Mouse (Mus musculus) neural tube, embryonic 15.5 days (tissue): ENCODE measurements around the gene Mafk. TPM values are rescaled to one million over a fixed set of nuclear protein-coding genes. Genes with fewer than 3 reads are reported as not detected.
A peak's percentile ranks its signal among the peaks of the same experiment; 100 is the strongest.
"Not testable (repeated sequence)": the region's sequence is repeated elsewhere in the genome, so short reads cannot be mapped to it uniquely, and the experiment has no call there.

Experiments used
- ATAC-seq: fragments of 200-750 bp; cut with Nextera tagmentation; 2 replicates; pipeline ENCODE4 v1.8.0; 2017; ENCODE audit warnings: mild to moderate bottlenecking, moderate TSS enrichment, moderate library complexity; ENCODE audit not compliant: low FRiP score
- H3K27ac ChIP-seq: fragments of 300-500 bp; sonication (generic); replicated peaks from 2 replicates; pipeline ENCODE4 v1.5.1; 2015; ENCODE audit warnings: mild to moderate bottlenecking, inconsistent platforms
- H3K27me3 ChIP-seq: fragments of 300-500 bp; sonication (generic); replicated peaks from 2 replicates; pipeline ENCODE4 v1.6.1; 2015; ENCODE audit warnings: inconsistent platforms
- H3K36me3 ChIP-seq: fragments of 300-500 bp; sonication (generic); 2 replicates; pipeline ENCODE4 v1.6.1; 2015; ENCODE audit warnings: inconsistent platforms
- H3K4me1 ChIP-seq: fragments of 300-500 bp; sonication (generic); 2 replicates; pipeline ENCODE4 v1.6.1; 2015; ENCODE audit warnings: inconsistent platforms
- H3K4me2 ChIP-seq: fragments of 300-500 bp; sonication (generic); 2 replicates; pipeline ENCODE4 v1.6.1; 2015; ENCODE audit warnings: inconsistent platforms, mild to moderate bottlenecking, moderate library complexity
- H3K4me3 ChIP-seq: fragments of 300-500 bp; sonication (generic); replicated peaks from 2 replicates; pipeline ENCODE4 v1.5.1; 2015; ENCODE audit warnings: mild to moderate bottlenecking, inconsistent platforms
- H3K9ac ChIP-seq: fragments of 300-500 bp; sonication (generic); replicated peaks from 2 replicates; pipeline ENCODE4 v1.6.1; 2015; ENCODE audit warnings: mild to moderate bottlenecking, inconsistent platforms
- H3K9me3 ChIP-seq: fragments of 300-500 bp; sonication (generic); replicated peaks from 2 replicates; pipeline ENCODE4 v1.6.1; 2016; ENCODE audit warnings: inconsistent platforms
- WGBS: fragments of 180-500 bp; shearing (Covaris S2); methylation state at CpG from one replicate; pipeline ENCODE4 v1.1.7; 2015; ENCODE audit warnings: mixed read lengths; 5-methylcytosine and 5-hydroxymethylcytosine counted together
- polyA plus RNA-seq: library from polyadenylated mRNA; unstranded; fragments of >200 nt; fragmentation: Nextera tagmentation; extraction: Ambion mirVana; gene quantifications from 2 replicates; pipeline ENCODE4 v1.2.1, GENCODE M21; 2015

The Mafk gene
- polyA plus RNA-seq: 10.8 and 14.2 TPM in 2 replicates

DNA sequence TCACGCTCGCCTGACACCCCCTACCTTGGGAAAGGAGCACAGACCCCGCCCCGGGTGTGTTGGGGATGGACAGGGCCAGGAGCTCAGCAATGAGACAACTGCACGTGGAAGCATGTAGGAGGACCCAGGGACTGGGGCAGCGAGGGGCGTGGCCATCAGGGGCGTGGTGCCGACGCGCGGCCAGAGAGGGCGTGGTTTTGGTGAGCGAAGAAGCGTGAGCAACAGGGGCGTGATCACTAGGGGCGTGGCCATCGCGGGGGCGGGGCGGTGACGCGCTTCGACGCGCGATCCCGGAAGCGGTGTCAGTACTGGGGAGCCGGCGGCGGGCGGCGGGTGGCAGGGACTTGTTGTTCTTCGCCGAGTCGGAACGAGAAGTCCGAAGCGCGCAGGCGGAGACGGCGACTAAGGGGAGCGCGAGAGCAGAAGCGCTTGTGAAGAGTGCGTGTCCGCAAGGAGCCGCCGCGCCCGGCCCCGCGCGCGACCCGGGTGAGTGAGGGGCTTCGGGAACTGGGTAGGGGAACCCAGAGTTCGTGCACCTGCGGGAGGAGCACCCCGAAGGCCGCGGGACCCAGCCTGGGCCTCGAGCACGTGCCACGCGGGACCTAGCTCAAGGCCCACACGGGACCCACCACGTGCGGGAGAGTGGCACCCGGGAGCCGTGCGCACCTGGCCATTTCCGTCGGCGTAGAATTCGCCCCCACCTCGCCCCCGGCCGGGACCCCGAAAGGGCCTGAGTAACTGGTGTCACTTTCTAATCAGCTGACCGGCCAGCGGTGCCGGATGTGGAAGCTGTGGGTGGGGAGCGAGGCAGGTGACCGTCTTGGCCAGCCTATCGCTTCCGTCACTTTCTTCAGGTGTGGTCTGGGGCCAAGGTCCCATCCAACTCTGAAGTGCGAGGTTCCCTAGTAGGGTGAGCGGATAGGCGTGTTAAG, at the start of gene Mafk:
Mafk (plus strand) TSS at position 287 of the 932 bp plus-strand sequence.
- peak within 1 kb of the TSS; percentile 52 for H3K9ac ChIP-seq
- H3K36me3 ChIP-seq: no peaks in the 10 kb centered on the region
- peak; percentile 85 for ATAC-seq
- H3K9me3 ChIP-seq: no peaks in the 10 kb centered on the region
- H3K4me2 ChIP-seq: peak within 1 kb of the TSS; percentile 100
- H3K4me3 ChIP-seq: peak within 1 kb of the TSS; percentile 80
- peak within 1 kb of the TSS; percentile 64 for H3K27ac ChIP-seq
- peaks cover 39% of the 10 kb centered on the region for H3K4me1 ChIP-seq
- whole genome bisulfite sequencing: under 1% methylated on average over 92 of the region's 92 CpGs
- no peaks in the 10 kb centered on the region for H3K27me3 ChIP-seq

DNA sequence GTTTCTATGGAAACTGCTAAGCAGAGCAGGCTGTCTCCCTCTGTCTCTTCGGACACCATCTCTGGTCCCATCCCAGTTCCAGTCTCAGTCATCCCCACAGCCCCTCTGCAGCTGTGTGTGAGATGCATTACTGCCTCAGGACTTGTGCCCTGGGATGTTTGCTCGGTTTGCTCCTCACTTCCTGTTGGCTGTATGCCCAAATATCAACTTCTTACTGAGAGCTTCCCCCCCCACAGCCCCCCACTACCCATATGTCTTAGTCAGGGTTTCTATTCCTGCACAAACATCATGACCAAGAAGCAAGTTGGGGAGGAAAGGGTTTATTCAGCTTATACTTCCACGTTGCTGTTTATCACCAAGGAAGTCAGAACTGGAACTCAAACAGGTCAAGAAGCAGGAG, 48.7 kb upstream of the Mafk start:
- not testable (repeated sequence) for H3K4me2 ChIP-seq, H3K9ac ChIP-seq, H3K27me3 ChIP-seq, H3K9me3 ChIP-seq, ATAC-seq, H3K4me3 ChIP-seq, H3K4me1 ChIP-seq, H3K36me3 ChIP-seq, H3K27ac ChIP-seq
- 53% methylated on average over 3 of the region's 3 CpGs for WGBS

DNA sequence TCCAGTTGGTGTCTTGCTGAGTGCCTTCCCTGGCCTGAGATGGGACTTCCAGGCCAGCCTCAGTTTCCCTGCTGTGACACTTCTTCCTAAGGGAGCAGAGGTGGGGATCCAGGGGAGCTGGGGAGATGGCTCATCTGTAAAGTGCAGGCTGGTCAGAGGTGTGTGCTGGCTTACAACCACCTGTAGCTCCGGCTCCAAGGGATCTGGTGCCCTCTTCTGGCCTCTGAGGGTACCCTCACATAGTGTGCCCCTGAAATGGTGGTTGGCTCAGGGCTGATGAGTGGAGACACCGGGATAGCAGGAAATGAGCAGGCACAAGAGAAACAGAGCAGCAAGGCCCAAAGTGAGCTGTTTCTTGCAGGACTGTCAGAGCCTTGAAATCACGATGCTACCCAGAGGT, 45.5 kb upstream of the Mafk start:
- 0 out of 2 replicates have a peak, but pooled peaks cover 3% of the 10 kb centered on the region for H3K36me3 ChIP-seq
- no peak overlapping the region for H3K9ac ChIP-seq
- H3K4me1 ChIP-seq: no peaks in the 10 kb centered on the region
- no peak overlapping the region for H3K27ac ChIP-seq
- 0 out of 2 replicates have a peak, but pooled peaks cover 7% of the 10 kb centered on the region for H3K27me3 ChIP-seq
- no peaks in the 10 kb centered on the region for H3K9me3 ChIP-seq
- WGBS: 1% methylated on average over 3 of the region's 3 CpGs
- no peak for ATAC-seq
- no peak overlapping the region for H3K4me2 ChIP-seq
- no peak overlapping the region for H3K4me3 ChIP-seq

DNA sequence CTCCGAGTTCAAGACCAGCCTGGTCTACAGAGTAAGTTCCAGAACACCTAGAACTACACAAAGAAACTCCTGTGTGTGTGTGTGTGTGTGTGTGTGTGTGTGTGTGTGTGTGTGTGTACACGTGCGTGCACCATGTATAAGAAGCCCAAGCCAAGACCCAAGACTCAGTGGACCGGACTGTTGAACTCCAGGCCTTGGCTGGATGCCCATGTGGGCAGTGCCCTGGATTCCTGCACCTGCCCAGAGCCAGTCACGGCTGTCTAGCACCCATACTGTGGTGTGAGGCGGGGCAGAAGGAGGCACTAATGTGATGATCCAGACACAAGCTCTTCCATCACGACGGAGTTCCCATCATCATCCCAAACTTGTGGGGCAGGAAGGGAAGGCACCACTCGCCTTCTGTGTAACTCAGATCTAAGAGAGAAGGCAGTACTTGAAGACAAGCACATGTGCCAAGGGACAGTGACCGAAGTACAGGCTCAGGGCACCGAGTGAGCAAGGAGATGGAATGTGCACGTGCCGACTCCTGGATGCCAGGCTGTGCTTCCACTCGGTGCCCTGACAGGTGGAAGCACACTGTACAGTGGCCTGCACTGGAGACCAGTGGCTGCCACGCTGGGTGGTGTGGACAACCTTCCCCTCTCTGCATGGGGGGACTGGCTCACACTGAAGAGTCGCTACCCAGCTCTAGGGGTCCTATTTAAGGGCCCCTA, 41.7 kb upstream of the Mafk start:
- no peaks in the 10 kb centered on the region for H3K4me1 ChIP-seq
- no peak overlapping the region for H3K9ac ChIP-seq
- ATAC-seq: no peak
- H3K36me3 ChIP-seq: peaks cover 38% of the 10 kb centered on the region
- 85% methylated on average over 16 of the region's 16 CpGs for WGBS
- 0 out of 2 replicates have a peak, but pooled peaks cover 7% of the 10 kb centered on the region for H3K27me3 ChIP-seq
- H3K9me3 ChIP-seq: no peaks in the 10 kb centered on the region
- no peak overlapping the region for H3K4me3 ChIP-seq
- no peak overlapping the region for H3K27ac ChIP-seq
- H3K4me2 ChIP-seq: no peak overlapping the region

DNA sequence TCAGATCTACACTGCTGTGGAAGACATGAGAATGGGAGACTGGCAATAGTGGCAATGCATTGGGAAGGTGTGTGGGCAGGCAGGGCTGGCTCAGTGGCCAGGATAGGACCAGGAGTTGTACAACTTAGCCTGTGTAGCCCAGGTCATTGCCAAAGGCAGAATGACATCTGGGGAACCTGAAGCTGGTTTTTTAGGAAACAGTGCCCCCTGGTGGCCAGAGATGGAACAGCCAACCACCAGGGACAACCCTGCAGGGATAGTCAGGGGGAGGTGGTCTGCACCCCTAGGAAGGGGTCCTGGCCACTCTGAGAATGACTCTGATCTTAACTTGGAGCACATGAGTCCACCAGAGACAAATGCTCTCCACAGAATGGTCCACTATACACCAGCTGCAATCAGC, 40.8 kb upstream of the Mafk start:
- no peak overlapping the region for H3K9ac ChIP-seq
- H3K4me1 ChIP-seq: no peaks in the 10 kb centered on the region
- H3K27me3 ChIP-seq: 0 out of 2 replicates have a peak, but pooled peaks cover 7% of the 10 kb centered on the region
- peaks cover 46% of the 10 kb centered on the region for H3K36me3 ChIP-seq
- H3K9me3 ChIP-seq: no peaks in the 10 kb centered on the region
- peak; percentile 25; the same call in 1 of the 2 replicates for ATAC-seq
- H3K4me2 ChIP-seq: no peak overlapping the region
- H3K27ac ChIP-seq: no peak overlapping the region
- H3K4me3 ChIP-seq: no peak overlapping the region

DNA sequence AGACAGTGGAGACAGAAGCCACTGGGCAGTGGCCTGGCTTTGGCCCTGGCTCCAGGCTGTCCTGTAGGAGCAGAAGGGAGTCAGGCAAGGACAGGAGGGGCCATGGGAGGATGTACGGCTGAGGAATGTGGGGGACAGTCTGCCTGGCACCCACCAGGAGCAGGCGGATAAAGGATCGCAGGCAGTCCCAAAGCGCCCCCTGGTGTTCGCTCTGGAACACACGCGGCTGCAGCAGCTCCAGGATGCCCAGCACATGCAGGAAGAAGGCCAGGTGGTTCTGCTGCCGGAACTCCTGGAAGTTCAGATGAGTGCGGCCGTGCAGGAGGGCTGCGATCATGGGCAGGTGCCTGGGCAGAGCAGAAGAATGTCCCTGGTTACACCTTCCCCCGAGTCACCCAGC, 36.6 kb upstream of the Mafk start:
- Histone ChIP-seq H3K4me2 (no peak overlapping the region), H3K27me3 (no peaks in the 10 kb centered on the region), H3K36me3 (peaks cover 87% of the 10 kb centered on the region), H3K4me1 (no peaks in the 10 kb centered on the region), H3K9ac (no peak overlapping the region), H3K4me3 (no peak overlapping the region), H3K9me3 (no peaks in the 10 kb centered on the region), H3K27ac (no peak overlapping the region)
- no peak for ATAC-seq
- WGBS: 34% methylated on average over 12 of the region's 12 CpGs

DNA sequence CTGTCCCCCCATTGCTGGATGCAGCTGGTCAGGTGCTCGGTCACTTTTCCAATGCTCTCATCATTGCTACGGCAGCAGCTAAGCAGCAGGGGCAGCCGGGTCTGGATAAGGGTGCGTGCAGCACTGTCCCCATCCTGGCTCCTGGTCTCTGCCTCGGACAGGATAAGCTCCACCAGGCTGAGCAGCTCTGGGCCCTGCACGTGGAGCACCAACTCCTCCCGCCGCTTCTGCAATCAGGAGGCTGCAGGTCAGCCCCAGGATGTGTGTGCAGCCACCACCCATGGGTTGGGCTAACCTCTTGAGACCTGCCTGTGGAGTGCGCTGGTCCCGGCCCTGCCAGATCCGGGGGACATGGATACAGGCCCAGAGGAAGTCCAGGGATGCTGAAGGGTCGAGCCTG, 35.2 kb upstream of the Mafk start:
- no peak overlapping the region for H3K4me2 ChIP-seq
- WGBS: 91% methylated on average over 12 of the region's 12 CpGs
- H3K27ac ChIP-seq: no peak overlapping the region
- no peaks in the 10 kb centered on the region for H3K27me3 ChIP-seq
- H3K36me3 ChIP-seq: peaks cover 96% of the 10 kb centered on the region
- H3K4me1 ChIP-seq: no peaks in the 10 kb centered on the region
- no peak overlapping the region for H3K9ac ChIP-seq
- H3K9me3 ChIP-seq: no peaks in the 10 kb centered on the region
- ATAC-seq: no peak
- H3K4me3 ChIP-seq: no peak overlapping the region

DNA sequence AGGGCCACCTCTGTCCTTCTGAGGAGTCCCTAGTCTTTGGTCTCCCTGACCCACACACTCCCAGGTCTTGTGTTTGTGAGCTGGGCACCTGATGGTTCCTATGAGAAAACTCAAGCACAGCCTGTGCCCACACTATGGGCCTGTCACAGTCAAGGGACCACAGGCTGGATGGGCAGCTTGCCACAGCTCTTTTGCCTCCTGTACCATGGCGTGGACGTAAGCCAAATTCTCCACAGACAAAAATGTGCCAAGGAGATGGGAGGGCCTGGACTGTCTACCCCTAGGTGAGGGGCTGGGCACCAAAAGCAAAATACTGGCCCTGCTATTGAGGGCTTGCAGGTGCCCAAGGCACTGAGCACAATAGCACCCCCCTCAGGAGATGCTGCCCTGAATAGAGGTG, 34.7 kb upstream of the Mafk start:
- peaks cover 94% of the 10 kb centered on the region for H3K36me3 ChIP-seq

DNA sequence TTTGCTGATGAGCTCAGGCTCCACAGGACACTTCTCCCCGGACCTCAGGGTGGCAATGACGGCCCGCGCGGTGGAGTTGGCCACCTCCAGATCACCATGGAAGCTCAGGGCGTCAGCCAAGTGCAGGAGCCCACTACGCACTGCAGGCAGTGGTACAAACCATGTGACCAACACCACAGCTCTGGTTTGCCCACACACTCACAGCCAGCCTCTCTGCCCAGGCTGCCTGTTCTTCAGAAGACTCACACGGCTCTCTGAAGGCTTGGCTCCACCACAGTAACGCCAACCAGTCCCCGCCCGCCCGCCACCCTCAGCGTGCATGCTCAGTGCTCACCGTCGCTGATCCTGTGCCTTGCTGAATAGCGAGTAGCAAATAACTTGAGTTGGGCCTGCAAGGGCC, 33.2 kb upstream of the Mafk start:
- Histone ChIP-seq H3K27me3 (no peaks in the 10 kb centered on the region), H3K36me3 (peaks cover 94% of the 10 kb centered on the region), H3K4me1 (no peaks in the 10 kb centered on the region), H3K4me3 (no peak overlapping the region), H3K9ac (no peak overlapping the region), H3K27ac (no peak overlapping the region), H3K4me2 (no peak overlapping the region), H3K9me3 (no peaks in the 10 kb centered on the region)
- no peak for ATAC-seq
- 89% methylated on average over 16 of the region's 16 CpGs for WGBS

More for the DNA sequence above, 34.7 kb upstream of the Mafk start:
- no peak overlapping the region for H3K4me2 ChIP-seq
- no peak overlapping the region for H3K9ac ChIP-seq
- no peaks in the 10 kb centered on the region for H3K4me1 ChIP-seq
- 85% methylated on average over 2 of the region's 2 CpGs for WGBS
- ATAC-seq: no peak
- H3K4me3 ChIP-seq: no peak overlapping the region
- no peaks in the 10 kb centered on the region for H3K9me3 ChIP-seq
- H3K27me3 ChIP-seq: no peaks in the 10 kb centered on the region
- H3K27ac ChIP-seq: no peak overlapping the region

DNA sequence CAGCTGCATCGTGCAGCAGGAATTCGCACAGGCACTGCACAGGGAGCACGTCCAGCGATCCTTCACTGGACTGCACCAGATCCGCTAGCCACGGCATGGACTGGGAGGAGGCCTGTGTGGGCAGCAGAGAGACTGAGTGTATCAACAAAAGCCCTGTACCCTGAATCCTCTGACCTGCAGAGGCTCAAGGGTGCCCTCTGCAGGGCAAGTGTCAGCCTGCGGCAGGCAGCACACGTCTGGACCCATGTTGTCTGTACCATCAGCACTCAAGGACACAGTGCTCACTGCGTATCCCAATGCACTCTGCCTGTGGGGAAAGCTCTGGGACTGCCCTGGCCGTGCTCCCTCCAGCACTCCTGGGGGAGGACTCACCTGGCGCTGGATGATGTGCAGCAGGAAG, 27.0 kb upstream of the Mafk start:
- Histone ChIP-seq H3K36me3 (peaks cover 95% of the 10 kb centered on the region), H3K9me3 (no peaks in the 10 kb centered on the region), H3K9ac (no peak overlapping the region), H3K27me3 (no peaks in the 10 kb centered on the region), H3K4me1 (no peaks in the 10 kb centered on the region), H3K27ac (no peak overlapping the region), H3K4me3 (no peak overlapping the region), H3K4me2 (no peak overlapping the region)
- no peak for ATAC-seq
- WGBS: 80% methylated on average over 11 of the region's 11 CpGs

DNA sequence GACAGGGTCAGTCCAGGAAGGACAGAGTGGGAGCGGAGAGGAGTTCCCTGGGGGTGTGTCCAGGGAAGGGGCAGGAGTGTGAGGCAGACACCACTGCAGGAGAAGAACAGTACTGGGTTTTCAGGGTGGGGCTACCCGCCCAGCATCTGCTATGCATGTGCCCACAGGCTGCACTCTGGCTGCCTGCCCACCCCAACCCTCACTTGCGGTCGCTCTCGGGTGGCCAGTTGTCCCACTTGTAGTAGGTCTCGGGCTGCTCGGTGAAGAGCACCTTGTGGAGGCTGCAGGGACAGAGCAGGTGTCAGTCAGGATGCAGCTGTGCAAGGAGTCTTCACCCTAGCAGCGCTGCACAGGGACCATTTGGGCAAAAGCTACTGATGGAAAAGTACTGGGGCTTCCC, 23.1 kb upstream of the Mafk start:
- no peaks in the 10 kb centered on the region for H3K9me3 ChIP-seq

More for the DNA sequence above, 23.1 kb upstream of the Mafk start:
- no peaks in the 10 kb centered on the region for H3K4me1 ChIP-seq
- no peak overlapping the region for H3K27ac ChIP-seq
- H3K4me3 ChIP-seq: no peak overlapping the region
- no peak overlapping the region for H3K4me2 ChIP-seq
- H3K27me3 ChIP-seq: no peaks in the 10 kb centered on the region
- WGBS: 94% methylated on average over 8 of the region's 8 CpGs
- no peak overlapping the region for H3K9ac ChIP-seq
- no peak for ATAC-seq
- peaks cover 94% of the 10 kb centered on the region for H3K36me3 ChIP-seq
